Mouse (Mus musculus) kidney, adult 18-20 months (tissue): ENCODE measurements around the gene Copz2.

Experiments used
- DNase-seq: peaks from one replicate; pipeline ENCODE4 v3.0.0; 2021

Copz2 gene

GRCm38 (mm10) chr11:96910003-96910402 lies 60.3 kb downstream of the Copz2 start:
- DNase-seq = peak; percentile 81
